Mouse (Mus musculus) kidney, postnatal 14 days (tissue): ENCODE data around the gene Adra2a.

Experiments
- DNase-seq: peaks from one replicate; pipeline ENCODE4 v3.0.0; 2022; ENCODE audit warnings: mixed read lengths

The Adra2a gene

GRCm38 (mm10) chr19:54081303-54081702 is 37.4 kb downstream of the Adra2a start:
- no peak for DNase-seq

DNA sequence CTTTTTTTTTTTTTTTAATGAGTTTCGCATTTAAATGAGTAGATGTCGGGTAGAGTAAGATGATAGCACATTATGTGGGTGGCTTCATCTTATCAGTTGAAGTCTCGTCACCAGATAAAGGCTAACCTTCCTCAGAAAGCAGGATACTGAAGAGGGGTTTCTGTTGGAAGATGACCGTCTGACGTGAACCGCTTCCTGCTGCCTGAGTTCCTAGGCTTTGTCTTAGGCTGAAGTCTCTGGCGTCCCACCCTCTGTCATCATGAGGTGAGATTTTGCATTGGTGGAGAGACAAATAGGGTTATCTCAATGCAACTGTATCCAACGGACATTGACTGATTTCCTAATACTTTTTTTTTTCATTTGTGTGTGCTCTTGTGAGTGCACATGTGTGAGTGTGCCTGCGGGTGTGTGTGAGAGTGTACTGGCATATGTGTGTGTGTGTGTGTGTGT is 37.8 kb downstream of the Adra2a start:
- no peak for DNase-seq

- no peak for DNase-seq
These were observed 43.4 kb downstream of the Adra2a start for GRCm38 (mm10) chr19:54087319-54087718.

GRCm38 (mm10) chr19:54093599-54093998 is 49.6 kb downstream of the Adra2a start:
- DNase-seq, result no peak

DNA sequence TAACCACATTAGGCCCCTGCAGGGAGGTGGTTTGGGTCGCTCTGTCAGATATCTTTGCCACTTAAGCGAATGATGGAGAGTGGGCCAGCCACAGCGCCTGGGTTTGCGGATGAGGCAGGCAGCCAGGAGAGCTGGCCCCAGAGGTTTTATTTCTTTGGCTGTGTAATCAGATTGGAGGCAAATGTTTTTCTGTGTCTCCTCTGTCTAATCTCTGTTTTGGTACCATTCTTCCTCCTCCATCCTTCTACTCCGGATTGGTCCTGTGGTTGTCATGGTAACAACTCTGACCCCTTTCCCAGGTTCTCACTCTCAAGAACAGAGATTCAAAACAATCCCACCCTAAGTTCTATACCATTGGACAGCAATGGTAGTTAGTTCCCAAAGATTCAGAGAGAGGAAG is 51.8 kb downstream of the Adra2a start:
- no peak for DNase-seq

GRCm38 (mm10) chr19:54098367-54098766 is 54.4 kb downstream of the Adra2a start:
- no peak for DNase-seq
